Mouse (Mus musculus) ovary, adult 2 months (tissue): ENCODE measurements around the gene Taf5. TPM values are rescaled to one million over a fixed set of nuclear protein-coding genes. Genes with fewer than 3 reads are reported as not detected.

Source experiments
- polyA plus RNA-seq: library from polyadenylated mRNA; depleted of rRNA; stranded (reverse); fragments of >200 nt; gene quantifications from 2 replicates; pipeline ENCODE4 v1.2.3, GENCODE M21; 2012; rRNA removed

Gene Taf5
- polyA plus RNA-seq: 5.1 and 6.2 TPM in 2 replicates

DNA sequence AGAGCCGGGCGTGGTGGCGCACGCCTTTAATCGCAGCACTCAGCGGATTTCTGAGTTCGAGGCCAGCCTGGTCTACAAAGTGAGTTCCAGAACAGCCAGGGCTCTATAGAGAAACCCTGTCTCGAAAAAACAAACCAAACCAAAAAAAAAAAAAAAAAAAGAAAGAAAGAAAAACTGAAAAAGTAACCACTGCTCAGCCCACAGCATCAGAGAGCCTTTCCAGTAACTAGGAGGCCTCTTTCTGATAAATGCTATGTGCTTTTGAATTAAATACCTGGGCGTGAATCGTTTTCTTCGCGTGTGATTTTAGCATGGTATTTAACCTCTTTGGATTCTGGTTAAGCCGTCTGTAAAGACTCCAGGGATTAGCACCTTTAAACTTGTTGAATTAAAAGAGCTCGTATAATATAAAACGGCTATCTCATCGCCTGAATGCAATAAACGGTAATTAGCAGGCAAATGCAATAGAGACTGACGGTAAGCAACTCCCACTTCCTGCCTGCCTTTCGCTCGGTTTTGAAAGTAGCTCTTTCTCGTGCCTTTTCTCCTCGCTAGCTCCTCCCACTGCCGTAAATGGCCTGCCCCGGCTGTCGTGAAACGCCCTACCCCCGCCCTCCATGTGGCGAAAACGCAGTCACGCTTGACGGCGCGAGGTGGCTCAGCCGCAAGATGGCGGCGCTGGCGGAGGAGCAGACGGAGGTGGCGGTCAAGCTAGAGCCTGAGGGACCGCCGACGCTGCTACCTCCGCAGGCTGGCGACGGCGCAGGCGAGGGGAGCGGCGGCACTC, at the start of gene Taf5:
TSS of gene Taf5 (plus strand) at position 651 of the 787 bp plus-strand sequence.

DNA sequence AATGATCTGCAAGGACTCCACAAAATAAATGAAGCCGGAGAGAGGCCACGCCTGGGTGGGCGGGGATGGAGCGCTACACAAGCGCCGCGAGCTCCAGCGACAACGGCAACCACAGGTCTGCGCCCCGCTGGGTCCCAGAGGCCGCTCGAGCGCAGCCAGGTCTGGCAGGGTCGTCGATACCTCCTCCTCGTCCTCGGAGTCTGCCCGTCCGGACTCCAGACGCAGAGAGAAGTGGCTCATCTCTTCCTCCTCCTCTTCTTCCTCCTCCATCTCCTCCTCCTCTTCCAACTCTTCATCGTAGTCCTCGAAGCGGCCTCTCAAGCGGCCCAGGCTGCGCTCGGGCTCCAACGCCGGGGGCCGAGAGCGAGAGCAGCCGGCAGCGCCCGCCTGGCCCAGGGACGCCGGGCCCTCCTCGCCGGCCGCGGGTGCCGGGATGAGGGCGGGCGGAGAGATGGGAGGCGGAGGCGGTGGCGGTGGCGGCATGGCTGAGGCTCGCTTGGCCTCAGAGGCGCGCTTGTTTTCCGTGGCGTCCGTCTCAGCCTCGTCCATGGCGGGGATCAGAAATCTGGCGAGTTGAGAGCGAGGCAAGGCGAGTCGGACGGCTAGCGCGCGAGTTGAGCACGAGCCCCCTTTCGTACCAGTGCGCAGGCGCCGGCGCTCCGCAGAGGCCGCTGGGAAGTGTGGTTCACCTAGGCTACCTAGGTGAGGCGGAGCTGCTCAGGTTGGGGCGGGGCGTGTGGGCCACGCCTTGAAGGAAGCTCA, 17.1 kb upstream of the Taf5 start, which contains the start of gene Pcgf6:
TSS of gene Pcgf6 (minus strand) at position 636 of the 762 bp plus-strand sequence.

DNA sequence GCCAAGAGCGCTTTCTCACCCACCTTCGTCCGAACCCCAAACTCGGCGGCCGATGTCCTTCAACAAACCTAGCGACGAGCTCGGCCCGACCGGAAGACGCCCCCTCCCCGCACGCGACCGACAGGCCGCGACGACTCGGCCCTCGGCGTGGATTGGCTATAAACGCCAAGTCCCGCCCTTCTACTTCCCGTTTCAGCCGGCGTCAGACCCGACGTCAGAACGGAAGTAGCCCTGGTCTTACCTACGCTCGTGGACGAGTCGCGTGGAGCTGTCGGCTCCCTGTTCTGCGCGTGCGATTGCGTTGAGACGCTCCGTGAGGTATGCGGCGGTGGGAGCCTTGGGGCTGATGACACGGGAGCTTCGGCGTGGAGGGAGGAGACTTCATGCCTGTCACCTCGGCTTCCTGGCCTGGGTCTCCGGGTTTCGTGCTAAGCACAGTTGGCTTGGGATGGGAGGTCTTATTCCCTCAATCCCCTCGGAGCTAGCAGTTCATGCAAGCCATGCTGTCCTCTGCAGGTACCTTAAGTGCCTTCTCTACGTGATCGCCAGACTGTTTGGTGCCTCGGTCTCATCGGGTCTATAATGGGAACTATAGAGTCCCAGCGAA, 23.1 kb downstream of the Taf5 start, which contains the start of the genes Usmg5 and Pdcd11:
TSS of gene Usmg5 (minus strand) at position 98 of the 607 bp plus-strand sequence.
TSS of gene Pdcd11 (plus strand) at position 219 of the 607 bp plus-strand sequence.

Other genes with a start within 250 kb of the Taf5 start
- gene Ina, start 53.0 kb upstream of the Taf5 start, polyA plus RNA-seq: 0.38 and 0.47 TPM in 2 replicates
- 18.4 and 20.1 TPM in 2 replicates for gene Nt5c2, start 52.6 kb upstream of the Taf5 start, polyA plus RNA-seq
- 16.8 and 21.4 TPM in 2 replicates for gene Pcgf6, start 16.8 kb upstream of the Taf5 start, polyA plus RNA-seq
- gene Usmg5, start 22.9 kb downstream of the Taf5 start, polyA plus RNA-seq: 9.7 and 18.6 TPM in 2 replicates
- 11.0 and 12.5 TPM in 2 replicates for gene Pdcd11, start 23.0 kb downstream of the Taf5 start, polyA plus RNA-seq
- gene Calhm2, start 70.5 kb downstream of the Taf5 start, polyA plus RNA-seq: 13.2 and 14.8 TPM in 2 replicates
- not detected in 2 replicates for gene Calhm1, start 76.5 kb downstream of the Taf5 start, polyA plus RNA-seq
- gene Calhm3, start 90.0 kb downstream of the Taf5 start, polyA plus RNA-seq: not detected in 2 replicates
- 13.5 and 21.7 TPM in 2 replicates for gene Neurl1a, start 111.1 kb downstream of the Taf5 start, polyA plus RNA-seq